Mouse (Mus musculus) olfactory bulb, adult 2 months (tissue): ENCODE measurements around the gene Zfp750.

ENCODE experiments used
- CTCF ChIP-seq: fragments of 200-500 bp; IDR thresholded peaks from 2 replicates; pipeline ENCODE4 v1.5.1; 2012; ENCODE audit warnings: low read depth, mild to moderate bottlenecking, low read length, moderate library complexity; ENCODE audit not compliant: insufficient read depth
- POLR2A ChIP-seq: fragments of 200-500 bp; IDR thresholded peaks from 2 replicates; pipeline ENCODE4 v1.6.1; 2012; ENCODE audit warnings: mild to moderate bottlenecking, low read depth, low read length, moderate library complexity; ENCODE audit not compliant: insufficient read depth

- TF ChIP-seq POLR2A (no peak), CTCF (no peak)
Measured at GRCm38 (mm10) chr11:121557946-121558345, 38.8 kb upstream of the Zfp750 start.
